Mouse (Mus musculus): ENCODE measurements around the gene Sirt1. TPM values are rescaled to one million over a fixed set of nuclear protein-coding genes. Genes with fewer than 3 reads are reported as not detected.

Sirt1 gene
- polyA plus RNA-seq (2012; rRNA removed): 3.1 and 5.4 TPM in 2 replicates

DNA sequence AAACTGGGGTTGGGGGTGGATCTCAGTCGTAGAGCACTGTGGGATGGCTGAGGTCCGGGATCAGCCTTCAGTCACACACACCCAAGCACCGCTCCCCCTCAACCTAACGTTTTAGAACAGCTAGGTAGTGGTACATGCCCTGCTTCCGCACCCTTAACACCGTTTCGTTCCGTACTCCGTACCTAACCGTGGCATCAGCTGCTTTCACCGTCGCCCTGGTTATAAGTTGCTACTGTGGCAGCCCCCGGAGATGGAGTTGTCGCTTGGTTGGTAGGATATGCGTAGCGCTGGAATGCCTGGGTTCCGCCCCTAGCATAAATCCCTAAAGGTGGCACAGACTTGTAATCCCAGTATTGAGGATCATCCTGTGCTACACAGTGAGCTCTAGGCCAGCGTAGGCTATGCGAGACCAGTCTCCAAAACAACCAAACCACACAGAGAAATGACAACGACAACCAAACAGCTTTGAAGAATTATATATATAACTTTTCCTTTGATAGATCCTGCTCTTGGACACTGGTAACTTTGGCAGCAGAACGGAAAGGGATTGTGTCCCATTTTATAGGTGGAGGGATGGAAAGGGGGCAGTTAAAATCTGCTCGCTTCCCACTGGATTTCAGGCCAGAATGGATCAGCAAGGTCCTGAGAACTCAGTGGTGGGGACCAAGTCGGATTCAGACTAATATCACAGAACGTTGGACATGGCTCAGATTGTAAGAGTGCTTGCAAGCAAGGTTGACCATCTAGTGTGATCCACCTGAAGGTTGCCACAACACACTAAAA is at the start of gene Sirt1:
Sirt1 (minus strand) TSS at position 207 of the 783 bp plus-strand sequence.
- Histone ChIP-seq H3K36me3 (ENCODE audit: control insufficient read depth, insufficient read depth, low read length) (no peaks in the 10 kb centered on the region), H3K27me3 (ENCODE audit: control insufficient read depth, insufficient read depth, low read length) (no peaks in the 10 kb centered on the region), H3K27ac (ENCODE audit: insufficient read depth, low read length) (peak within 1 kb of the TSS; percentile 35; the same call in 1 of the 2 replicates), H3K4me3 (ENCODE audit: extremely low read depth, insufficient read depth, insufficient read length) (peak within 1 kb of the TSS; percentile 63), H3K4me1 (ENCODE audit: control insufficient read depth, insufficient read depth, insufficient read length) (0 out of 2 replicates have a peak, but pooled peaks cover 2% of the 10 kb centered on the region)
- TF ChIP-seq CTCF (IDR thresholded peaks at IDR 0.05; ENCODE audit: extremely low read depth, insufficient read depth, insufficient read length, insufficient replicate concordance) (no peak), POLR2A (IDR thresholded peaks at IDR 0.05; ENCODE audit: low read depth, low read length) (no peak)
- peak in 1 of 2 experiments; percentile 12 for DNase-seq (ENCODE audit: low read depth in 1 of 2, low spot score in 2 of 2)
- 6% methylated on average over 24 of the region's 24 CpGs for WGBS

DNA sequence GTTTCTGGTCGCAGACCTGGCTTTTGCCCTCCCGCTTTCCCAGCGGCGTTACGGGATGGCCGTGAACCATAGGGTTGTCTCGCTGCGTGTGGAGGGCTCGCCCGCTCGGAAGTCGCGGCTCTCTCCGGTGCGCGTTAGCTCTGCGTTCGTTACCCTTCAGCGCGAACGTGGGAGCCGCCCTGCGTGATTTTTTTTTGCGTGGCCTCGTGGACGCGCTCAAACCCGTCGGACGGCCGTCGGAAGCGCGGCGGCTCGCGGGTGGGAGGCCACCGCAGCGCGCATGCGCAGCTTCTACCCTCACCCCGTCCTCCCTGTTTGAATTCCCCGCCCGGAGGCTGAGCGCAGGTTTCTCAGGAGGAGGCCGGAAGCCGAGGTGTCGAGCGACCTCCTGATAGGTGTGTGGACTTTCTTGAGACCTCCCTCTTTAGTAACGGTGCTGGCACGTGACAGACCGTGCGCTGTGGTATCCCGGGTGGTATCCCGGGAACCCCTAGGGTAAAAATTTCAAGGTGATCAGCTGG is 48.3 kb upstream of the Sirt1 start, which contains the start of gene Ctnna3:
Ctnna3 (plus strand) TSS at position 314 of the 521 bp plus-strand sequence.
- no peaks in the 10 kb centered on the region for H3K27me3 ChIP-seq (ENCODE audit: control insufficient read depth, insufficient read depth, low read length)
- WGBS: under 1% methylated on average over 55 of the region's 55 CpGs
- H3K4me3 ChIP-seq (ENCODE audit: extremely low read depth, insufficient read depth, insufficient read length): peak within 1 kb of the TSS; percentile 86
- H3K4me1 ChIP-seq (ENCODE audit: control insufficient read depth, insufficient read depth, insufficient read length): no peaks in the 10 kb centered on the region
- peak within 1 kb of the TSS; percentile 77 for H3K27ac ChIP-seq (ENCODE audit: insufficient read depth, low read length)
- peak; percentile 88 to 92 for DNase-seq (ENCODE audit: low read depth in 1 of 2, low spot score in 2 of 2)
- no peak for TF ChIP-seq POLR2A (IDR thresholded peaks at IDR 0.05; ENCODE audit: low read depth, low read length)
- TF ChIP-seq CTCF (IDR thresholded peaks at IDR 0.05; ENCODE audit: extremely low read depth, insufficient read depth, insufficient read length, insufficient replicate concordance): no peak
- no peaks in the 10 kb centered on the region for H3K36me3 ChIP-seq (ENCODE audit: control insufficient read depth, insufficient read depth, low read length)

DNA sequence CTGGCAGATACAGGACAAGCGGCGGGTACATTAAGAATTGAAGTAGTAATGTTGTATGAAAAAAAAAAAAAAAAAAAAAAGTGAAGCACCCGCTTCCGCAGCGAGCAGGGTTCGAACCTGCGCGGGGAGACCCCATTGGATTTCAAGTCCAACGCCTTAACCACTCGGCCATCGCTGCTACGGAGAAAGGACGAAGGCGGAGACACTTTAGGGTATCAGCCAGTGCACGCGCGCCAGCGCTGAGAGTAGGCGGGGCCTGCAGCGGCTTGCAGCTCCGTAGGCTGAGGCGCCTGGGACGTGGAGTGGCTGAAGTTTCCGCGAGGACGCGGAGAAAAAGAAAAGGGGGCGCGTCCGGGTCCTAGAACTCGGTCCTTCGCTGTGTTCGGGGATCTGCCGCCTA is 47.9 kb upstream of the Sirt1 start:
- peak overlapping the region; percentile 69 for H3K27ac ChIP-seq (ENCODE audit: insufficient read depth, low read length)
- H3K27me3 ChIP-seq (ENCODE audit: control insufficient read depth, insufficient read depth, low read length): no peaks in the 10 kb centered on the region
- TF ChIP-seq POLR2A (IDR thresholded peaks at IDR 0.05; ENCODE audit: low read depth, low read length): no peak
- no peak for TF ChIP-seq CTCF (IDR thresholded peaks at IDR 0.05; ENCODE audit: extremely low read depth, insufficient read depth, insufficient read length, insufficient replicate concordance)
- DNase-seq (ENCODE audit: low read depth in 1 of 2, low spot score in 2 of 2): peak; percentile 95 to 96
- WGBS: under 1% methylated on average over 34 of the region's 34 CpGs
- H3K36me3 ChIP-seq (ENCODE audit: control insufficient read depth, insufficient read depth, low read length): no peaks in the 10 kb centered on the region
- H3K4me3 ChIP-seq (ENCODE audit: extremely low read depth, insufficient read depth, insufficient read length): peak overlapping the region; percentile 86
- H3K4me1 ChIP-seq (ENCODE audit: control insufficient read depth, insufficient read depth, insufficient read length): no peaks in the 10 kb centered on the region

DNA sequence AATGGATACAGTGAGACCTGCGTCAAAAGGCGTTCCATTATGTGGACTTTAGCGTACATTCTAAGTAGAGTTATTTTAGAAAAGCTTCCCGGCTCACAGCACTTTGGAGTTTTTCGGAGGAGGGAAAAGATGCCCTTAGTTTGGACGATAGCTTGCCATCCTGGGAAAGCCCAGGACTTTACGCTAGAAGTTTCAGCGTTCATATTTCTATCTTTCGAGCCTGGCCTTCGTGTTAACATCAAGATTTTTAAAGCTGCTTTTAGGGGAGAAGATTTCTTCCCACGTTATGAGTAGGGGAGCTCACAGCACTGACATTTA is 47.5 kb upstream of the Sirt1 start:
- WGBS: 2% methylated on average over 11 of the region's 11 CpGs
- H3K36me3 ChIP-seq (ENCODE audit: control insufficient read depth, insufficient read depth, low read length): no peaks in the 10 kb centered on the region
- no peak for DNase-seq (ENCODE audit: low read depth in 1 of 2, low spot score in 2 of 2)
- peak overlapping the region; percentile 77 for H3K27ac ChIP-seq (ENCODE audit: insufficient read depth, low read length)
- no peaks in the 10 kb centered on the region for H3K4me1 ChIP-seq (ENCODE audit: control insufficient read depth, insufficient read depth, insufficient read length)
- H3K4me3 ChIP-seq (ENCODE audit: extremely low read depth, insufficient read depth, insufficient read length): peak overlapping the region; percentile 74
- no peaks in the 10 kb centered on the region for H3K27me3 ChIP-seq (ENCODE audit: control insufficient read depth, insufficient read depth, low read length)
- TF ChIP-seq CTCF (IDR thresholded peaks at IDR 0.05; ENCODE audit: extremely low read depth, insufficient read depth, insufficient read length, insufficient replicate concordance) (no peak), POLR2A (IDR thresholded peaks at IDR 0.05; ENCODE audit: low read depth, low read length) (no peak)

DNA sequence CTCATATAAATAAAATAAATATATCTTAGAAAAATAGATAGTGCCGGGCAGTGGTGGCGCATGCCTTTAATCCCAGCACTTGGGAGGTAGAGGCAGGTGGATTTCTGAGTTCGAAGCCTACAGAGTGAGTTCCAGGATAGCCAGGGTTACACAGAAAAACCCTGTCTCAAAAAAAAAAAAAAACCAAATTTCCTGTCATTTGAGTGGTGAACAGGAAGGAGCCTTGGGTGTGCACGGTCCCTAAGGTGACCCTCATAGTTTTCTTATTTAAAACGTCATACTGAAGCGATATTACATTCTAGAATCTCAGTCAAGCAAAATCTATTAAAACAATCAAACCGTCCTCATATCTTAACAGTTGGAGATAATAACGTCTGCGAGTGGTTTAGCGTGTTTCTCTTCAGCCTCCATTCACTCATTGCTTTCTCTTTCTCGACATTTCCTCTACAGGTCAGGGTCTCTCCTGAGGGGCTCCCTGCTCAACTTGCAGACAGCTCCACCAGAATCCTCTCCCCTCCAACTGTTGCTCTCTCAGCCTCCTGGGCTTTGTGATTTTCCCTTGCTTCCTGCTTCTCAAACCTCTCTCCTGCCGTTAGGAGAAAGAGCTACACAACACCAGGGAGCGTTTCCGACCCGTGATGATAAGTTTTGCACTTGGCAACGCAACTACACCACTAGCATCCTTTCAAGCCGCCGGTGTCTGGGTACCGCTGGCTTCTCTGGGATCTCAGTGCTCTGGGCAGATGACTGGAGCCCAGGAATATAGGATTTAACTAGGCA is 46.9 kb upstream of the Sirt1 start:
- WGBS: 8% methylated on average over 19 of the region's 19 CpGs
- Histone ChIP-seq H3K27me3 (ENCODE audit: control insufficient read depth, insufficient read depth, low read length) (no peaks in the 10 kb centered on the region), H3K4me3 (ENCODE audit: extremely low read depth, insufficient read depth, insufficient read length) (peak overlapping the region; percentile 74), H3K4me1 (ENCODE audit: control insufficient read depth, insufficient read depth, insufficient read length) (no peaks in the 10 kb centered on the region), H3K36me3 (ENCODE audit: control insufficient read depth, insufficient read depth, low read length) (no peaks in the 10 kb centered on the region), H3K27ac (ENCODE audit: insufficient read depth, low read length) (peak overlapping the region; percentile 77)
- peak; percentile 17 to 30 for DNase-seq (ENCODE audit: low read depth in 1 of 2, low spot score in 2 of 2)
- TF ChIP-seq POLR2A (IDR thresholded peaks at IDR 0.05; ENCODE audit: low read depth, low read length) (no peak), CTCF (IDR thresholded peaks at IDR 0.05; ENCODE audit: extremely low read depth, insufficient read depth, insufficient read length, insufficient replicate concordance) (no peak)

DNA sequence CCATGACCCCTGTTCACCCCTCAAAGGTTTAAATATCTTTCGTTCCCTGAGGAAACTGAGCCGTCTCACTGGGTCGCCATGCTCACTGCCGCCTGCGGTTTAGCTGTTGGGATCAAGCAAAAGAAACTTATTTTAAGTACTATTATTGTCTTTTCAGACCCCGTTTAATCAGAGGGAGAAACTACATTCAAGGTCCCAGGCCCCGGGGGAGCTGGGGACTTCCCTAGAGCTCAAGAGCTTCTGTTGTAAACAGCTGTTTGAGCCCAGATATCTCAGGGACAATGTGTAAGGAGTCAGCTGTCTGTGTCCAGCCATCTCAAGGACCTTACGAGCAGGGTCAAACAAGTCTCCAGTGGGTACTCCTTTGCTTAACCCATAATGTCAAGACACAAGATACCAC is 45.6 kb upstream of the Sirt1 start:
- no peaks in the 10 kb centered on the region for H3K36me3 ChIP-seq (ENCODE audit: control insufficient read depth, insufficient read depth, low read length)
- no peak for DNase-seq (ENCODE audit: low read depth in 1 of 2, low spot score in 2 of 2)
- H3K27ac ChIP-seq (ENCODE audit: insufficient read depth, low read length): no peak overlapping the region
- no peak for TF ChIP-seq CTCF (IDR thresholded peaks at IDR 0.05; ENCODE audit: extremely low read depth, insufficient read depth, insufficient read length, insufficient replicate concordance)
- TF ChIP-seq POLR2A (IDR thresholded peaks at IDR 0.05; ENCODE audit: low read depth, low read length): no peak
- 80% methylated on average over 8 of the region's 8 CpGs for WGBS
- no peaks in the 10 kb centered on the region for H3K27me3 ChIP-seq (ENCODE audit: control insufficient read depth, insufficient read depth, low read length)
- no peak overlapping the region for H3K4me3 ChIP-seq (ENCODE audit: extremely low read depth, insufficient read depth, insufficient read length)
- no peaks in the 10 kb centered on the region for H3K4me1 ChIP-seq (ENCODE audit: control insufficient read depth, insufficient read depth, insufficient read length)
